Mouse (Mus musculus) midbrain, embryonic 15.5 days (tissue): ENCODE data around the gene BC055324. TPM values are rescaled to one million over a fixed set of nuclear protein-coding genes. Genes with fewer than 3 reads are reported as not detected.
"Not testable (repeated sequence)": the region's sequence is repeated elsewhere in the genome, so short reads cannot be mapped to it uniquely, and the experiment has no call there.

Source experiments
- ATAC-seq: fragments of 200-750 bp; cut with Nextera tagmentation; replicated peaks from 2 replicates; pipeline ENCODE4 v1.8.0; 2017; ENCODE audit warnings: moderate TSS enrichment
- H3K27ac ChIP-seq: fragments of 300-500 bp; sonication (generic); 2 replicates; pipeline ENCODE4 v1.5.1; 2015; ENCODE audit warnings: mild to moderate bottlenecking, inconsistent platforms
- H3K27me3 ChIP-seq: fragments of 300-500 bp; sonication (generic); replicated peaks from 2 replicates; pipeline ENCODE4 v1.6.1; 2015; ENCODE audit warnings: inconsistent platforms
- H3K36me3 ChIP-seq: fragments of 300-500 bp; sonication (generic); replicated peaks from 2 replicates; pipeline ENCODE4 v1.6.1; 2015; ENCODE audit warnings: inconsistent platforms
- H3K4me1 ChIP-seq: fragments of 300-500 bp; sonication (generic); 2 replicates; pipeline ENCODE4 v1.6.1; 2015; ENCODE audit warnings: inconsistent platforms
- H3K4me2 ChIP-seq: fragments of 300-500 bp; sonication (generic); 2 replicates; pipeline ENCODE4 v1.6.1; 2015; ENCODE audit warnings: inconsistent platforms, mild to moderate bottlenecking, moderate library complexity
- H3K4me3 ChIP-seq: fragments of 300-500 bp; sonication (generic); 2 replicates; pipeline ENCODE4 v1.5.1; 2015; ENCODE audit warnings: mild to moderate bottlenecking, inconsistent platforms
- H3K9ac ChIP-seq: fragments of 300-500 bp; sonication (generic); 2 replicates; pipeline ENCODE4 v1.6.1; 2015; ENCODE audit warnings: mild to moderate bottlenecking, inconsistent platforms
- H3K9me3 ChIP-seq: fragments of 300-500 bp; sonication (generic); 2 replicates; pipeline ENCODE4 v1.6.1; 2016; ENCODE audit warnings: inconsistent platforms
- WGBS: fragments of 180-500 bp; shearing (Covaris S2); methylation state at CpG from one replicate; pipeline ENCODE4 v1.1.7; 2015; ENCODE audit warnings: mixed read lengths; 5-methylcytosine and 5-hydroxymethylcytosine counted together
- polyA plus RNA-seq: library from polyadenylated mRNA; unstranded; fragments of >200 nt; fragmentation: Nextera tagmentation; extraction: Ambion mirVana; gene quantifications from 2 replicates; pipeline ENCODE4 v1.2.1, GENCODE M21; 2015

BC055324 gene
- 4.5 and 4.9 TPM in 2 replicates for polyA plus RNA-seq

GRCm38 (mm10) chr1:163994721-163995608, at the start of gene BC055324, which contains the start of gene Mettl18:
BC055324 (minus strand) TSS chr1:163994796.
Mettl18 (plus strand) TSS chr1:163994889.
- Histone ChIP-seq H3K36me3 (no peaks in the 10 kb centered on the region), H3K9ac (peak within 1 kb of the TSS; percentile 71), H3K4me1 (peaks cover 14% of the 10 kb centered on the region), H3K27me3 (no peaks in the 10 kb centered on the region), H3K9me3 (no peaks in the 10 kb centered on the region), H3K27ac (peak within 1 kb of the TSS; percentile 86), H3K4me2 (peak within 1 kb of the TSS; percentile 70), H3K4me3 (peak within 1 kb of the TSS; percentile 66)
- WGBS, result 3% methylated on average over 43 of the region's 43 CpGs
- peak; percentile 99 for ATAC-seq

- no peaks in the 10 kb centered on the region for H3K9me3 ChIP-seq
- H3K27me3 ChIP-seq, result no peaks in the 10 kb centered on the region
- H3K27ac ChIP-seq, result no peak overlapping the region
- WGBS, result 63% methylated on average over 3 of the region's 3 CpGs
- no peak overlapping the region for H3K4me2 ChIP-seq
- H3K4me3 ChIP-seq, result no peak overlapping the region
- ATAC-seq, result no peak
- no peak overlapping the region for H3K9ac ChIP-seq
- no peaks in the 10 kb centered on the region for H3K4me1 ChIP-seq
- H3K36me3 ChIP-seq, result no peaks in the 10 kb centered on the region
Measured at GRCm38 (mm10) chr1:164043549-164043948, 49.0 kb upstream of the BC055324 start.

- no peaks in the 10 kb centered on the region for H3K4me1 ChIP-seq
- peak; percentile 69; the same call in 1 of the 2 replicates for ATAC-seq
- H3K9me3 ChIP-seq, result no peaks in the 10 kb centered on the region
- H3K27ac ChIP-seq, result no peak overlapping the region
- H3K4me3 ChIP-seq, result no peak overlapping the region
- no peaks in the 10 kb centered on the region for H3K36me3 ChIP-seq
- H3K27me3 ChIP-seq, result no peaks in the 10 kb centered on the region
- WGBS, result 60% methylated on average over 10 of the region's 10 CpGs
- H3K9ac ChIP-seq, result no peak overlapping the region
- no peak overlapping the region for H3K4me2 ChIP-seq
Measured at GRCm38 (mm10) chr1:164040385-164041135, 46.0 kb upstream of the BC055324 start.

- 62% methylated on average over 5 of the region's 5 CpGs for WGBS
Measured at GRCm38 (mm10) chr1:164027416-164027815, 32.8 kb upstream of the BC055324 start.

GRCm38 (mm10) chr1:164025685-164026084, 31.1 kb upstream of the BC055324 start:
- Histone ChIP-seq H3K4me1 (no peaks in the 10 kb centered on the region), H3K36me3 (no peaks in the 10 kb centered on the region), H3K4me3 (no peak overlapping the region), H3K27ac (no peak overlapping the region), H3K9ac (no peak overlapping the region), H3K4me2 (no peak overlapping the region), H3K9me3 (no peaks in the 10 kb centered on the region), H3K27me3 (no peaks in the 10 kb centered on the region)
- WGBS, result 82% methylated on average over 4 of the region's 4 CpGs
- ATAC-seq, result no peak

More at GRCm38 (mm10) chr1:164027416-164027815, 32.8 kb upstream of the BC055324 start:
- Histone ChIP-seq H3K4me1 (no peaks in the 10 kb centered on the region), H3K4me2 (no peak overlapping the region), H3K4me3 (no peak overlapping the region), H3K9ac (no peak overlapping the region), H3K27me3 (no peaks in the 10 kb centered on the region), H3K36me3 (no peaks in the 10 kb centered on the region), H3K27ac (no peak overlapping the region), H3K9me3 (no peaks in the 10 kb centered on the region)
- no peak for ATAC-seq

- ATAC-seq, H3K9ac ChIP-seq, H3K4me1 ChIP-seq, H3K36me3 ChIP-seq, H3K9me3 ChIP-seq, H3K27ac ChIP-seq, H3K4me3 ChIP-seq, H3K27me3 ChIP-seq, H3K4me2 ChIP-seq: not testable (repeated sequence)
- WGBS, result 80% methylated on average over 5 of the region's 5 CpGs
Measured at GRCm38 (mm10) chr1:164022106-164022505, 27.5 kb upstream of the BC055324 start.

GRCm38 (mm10) chr1:164020746-164021145, 26.1 kb upstream of the BC055324 start:
- not testable (repeated sequence) for H3K27ac ChIP-seq, ATAC-seq, H3K27me3 ChIP-seq, H3K4me3 ChIP-seq, H3K36me3 ChIP-seq, H3K4me2 ChIP-seq, H3K4me1 ChIP-seq, H3K9me3 ChIP-seq, H3K9ac ChIP-seq
- WGBS, result 69% methylated on average over 3 of the region's 3 CpGs

GRCm38 (mm10) chr1:164019789-164020188, 25.2 kb upstream of the BC055324 start:
- no peak overlapping the region for H3K4me3 ChIP-seq
- ATAC-seq, result no peak
- H3K27me3 ChIP-seq, result no peaks in the 10 kb centered on the region
- H3K9ac ChIP-seq, result no peak overlapping the region
- no peaks in the 10 kb centered on the region for H3K4me1 ChIP-seq
- no peak overlapping the region for H3K27ac ChIP-seq
- WGBS, result 41% methylated on average over 6 of the region's 6 CpGs
- H3K4me2 ChIP-seq, result no peak overlapping the region
- H3K9me3 ChIP-seq, result no peaks in the 10 kb centered on the region
- H3K36me3 ChIP-seq, result no peaks in the 10 kb centered on the region

GRCm38 (mm10) chr1:164018221-164018896, 23.8 kb upstream of the BC055324 start:
- 88% methylated on average over 16 of the region's 16 CpGs for WGBS
- ATAC-seq, result no peak
- Histone ChIP-seq H3K27ac (no peak overlapping the region), H3K9me3 (no peaks in the 10 kb centered on the region), H3K4me3 (no peak overlapping the region), H3K4me2 (no peak overlapping the region), H3K4me1 (no peaks in the 10 kb centered on the region), H3K36me3 (no peaks in the 10 kb centered on the region), H3K27me3 (no peaks in the 10 kb centered on the region), H3K9ac (no peak overlapping the region)

GRCm38 (mm10) chr1:164014616-164015015, 20.0 kb upstream of the BC055324 start:
- H3K4me2 ChIP-seq, result no peak overlapping the region

GRCm38 (mm10) chr1:164009235-164009634, 14.6 kb upstream of the BC055324 start:
- no peaks in the 10 kb centered on the region for H3K27me3 ChIP-seq
- no peak overlapping the region for H3K4me2 ChIP-seq
- no peak overlapping the region for H3K9ac ChIP-seq
- no peak for ATAC-seq
- 40% methylated on average over 2 of the region's 2 CpGs for WGBS
- no peaks in the 10 kb centered on the region for H3K4me1 ChIP-seq
- H3K36me3 ChIP-seq, result no peaks in the 10 kb centered on the region
- H3K4me3 ChIP-seq, result no peak overlapping the region
- no peak overlapping the region for H3K27ac ChIP-seq
- H3K9me3 ChIP-seq, result no peaks in the 10 kb centered on the region

More at GRCm38 (mm10) chr1:164014616-164015015, 20.0 kb upstream of the BC055324 start:
- WGBS, result 77% methylated on average over 1 of the region's 1 CpGs
- Histone ChIP-seq H3K27me3 (no peaks in the 10 kb centered on the region), H3K36me3 (no peaks in the 10 kb centered on the region), H3K4me1 (no peaks in the 10 kb centered on the region), H3K4me3 (no peak overlapping the region), H3K9ac (no peak overlapping the region), H3K27ac (no peak overlapping the region), H3K9me3 (no peaks in the 10 kb centered on the region)
- ATAC-seq, result no peak

GRCm38 (mm10) chr1:164004311-164004710, 9.7 kb upstream of the BC055324 start:
- no peaks in the 10 kb centered on the region for H3K27me3 ChIP-seq
- no peak for ATAC-seq
- H3K27ac ChIP-seq, result no peak overlapping the region
- no peaks in the 10 kb centered on the region for H3K9me3 ChIP-seq
- 76% methylated on average over 3 of the region's 3 CpGs for WGBS
- H3K4me1 ChIP-seq, result no peaks in the 10 kb centered on the region
- H3K4me2 ChIP-seq, result no peak overlapping the region
- no peaks in the 10 kb centered on the region for H3K36me3 ChIP-seq
- H3K4me3 ChIP-seq, result no peak overlapping the region
- H3K9ac ChIP-seq, result no peak overlapping the region
